Mouse (Mus musculus) kidney, adult 11 months (tissue): ENCODE measurements around the gene Ctrl.
"Not testable (repeated sequence)": the region's sequence is repeated elsewhere in the genome, so short reads cannot be mapped to it uniquely, and the experiment has no call there.

Source experiments
- DNase-seq: peaks from one replicate; pipeline ENCODE4 v3.0.0; 2022

Gene Ctrl

DNA sequence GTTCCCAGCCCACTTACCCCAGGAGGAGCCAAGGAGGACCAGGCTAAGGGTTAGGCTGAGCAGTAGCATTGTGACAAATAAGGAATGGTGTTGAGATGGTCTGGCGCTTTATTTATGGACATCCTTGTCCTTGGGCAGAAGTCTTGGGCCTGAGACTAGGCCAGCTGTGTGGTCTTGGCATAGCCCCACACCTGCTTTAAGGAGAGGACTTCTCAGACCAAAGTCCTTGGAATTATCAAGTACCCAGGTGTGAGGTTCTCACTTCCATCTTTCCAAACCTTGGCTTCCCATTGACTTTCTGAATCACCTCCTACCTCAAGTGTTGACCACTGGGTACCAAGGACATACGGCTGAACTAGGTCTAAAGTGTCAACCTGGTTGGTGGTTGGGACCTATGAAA is at the start of gene Ctrl:
Gene Ctrl (minus strand): TSS at position 101 of the 400 bp plus-strand sequence.
- no peak for DNase-seq

DNA sequence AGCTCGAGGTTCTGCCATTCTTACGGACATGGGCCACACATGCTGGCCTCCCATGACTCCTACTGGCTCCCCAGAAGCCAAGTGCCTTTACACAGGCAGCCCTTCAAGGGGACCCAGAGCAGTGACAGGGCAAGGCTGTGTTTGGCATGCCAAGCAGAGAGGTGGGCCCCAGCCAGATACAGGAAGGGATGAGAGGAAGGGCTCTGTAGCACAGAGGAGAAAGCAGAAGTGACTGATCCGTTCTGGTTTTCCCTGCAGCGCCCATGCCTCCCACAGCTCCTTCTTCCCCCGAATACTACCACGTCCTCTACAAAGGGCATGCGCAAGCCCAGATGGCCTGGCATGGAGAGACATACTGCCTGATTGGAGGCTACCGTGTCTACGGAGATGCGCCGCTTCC is 49.7 kb upstream of the Ctrl start:
- not testable (repeated sequence) for DNase-seq

DNA sequence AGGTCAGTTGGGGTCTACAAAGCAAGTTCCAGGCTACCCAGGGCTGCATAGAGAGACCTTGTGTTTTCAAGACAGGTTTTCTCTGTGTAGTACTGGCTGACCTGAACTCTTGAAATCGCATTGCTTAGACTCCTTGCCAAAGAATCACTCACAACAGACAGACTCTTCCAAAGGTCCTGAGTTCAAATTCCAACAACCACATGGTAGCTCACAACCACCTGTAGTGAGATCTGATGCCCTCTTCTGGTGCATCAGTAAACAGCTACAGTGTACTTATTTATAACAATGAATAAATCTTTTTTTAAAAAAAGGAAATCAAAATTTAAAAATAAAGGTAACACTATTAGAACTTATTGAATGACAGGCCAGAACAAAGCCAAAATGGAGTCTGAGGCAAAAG is 47.5 kb upstream of the Ctrl start:
- DNase-seq: no peak

DNA sequence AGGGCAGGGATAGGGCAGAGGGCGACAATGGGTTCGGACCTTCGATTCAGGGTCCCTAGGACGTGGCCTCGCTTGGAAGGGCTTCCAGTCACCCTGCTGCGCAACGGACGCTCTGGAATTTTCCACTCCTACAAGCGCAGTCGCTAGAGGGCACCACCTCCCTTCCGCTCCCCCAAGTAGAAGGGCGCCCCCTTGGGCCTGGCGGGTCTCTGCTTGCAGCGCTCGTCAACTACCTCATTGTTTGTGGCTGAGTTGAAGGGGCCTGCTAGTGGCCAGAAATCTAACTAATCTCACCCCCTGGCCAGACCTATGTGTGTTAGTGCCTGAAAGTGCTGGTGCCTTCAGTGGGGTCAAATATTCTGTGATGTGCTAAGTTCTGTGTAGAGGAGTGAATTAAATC is 45.7 kb upstream of the Ctrl start, which contains the start of gene Dpep3:
Gene Dpep3 (minus strand): TSS at position 105 of the 400 bp plus-strand sequence.
- DNase-seq: no peak

DNA sequence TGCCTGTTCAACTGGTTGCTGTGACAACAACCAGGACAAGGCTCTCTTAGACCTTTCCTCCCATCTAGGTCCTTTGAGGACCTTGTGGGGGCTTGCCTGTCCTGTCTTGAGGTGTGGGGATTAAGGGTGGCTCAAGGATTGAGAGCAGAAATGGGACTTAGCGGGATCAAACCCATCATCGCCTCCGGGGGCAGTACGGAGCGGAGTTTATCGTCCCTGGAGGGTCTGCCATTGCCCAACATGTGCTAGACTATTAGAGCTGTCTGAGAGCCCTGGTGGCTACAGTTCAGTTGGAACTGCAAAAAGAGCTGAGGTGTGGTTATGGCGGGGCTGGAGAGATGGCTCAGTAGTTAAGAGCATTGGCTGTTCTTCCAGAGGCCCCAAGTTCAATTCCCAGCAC is 41.7 kb upstream of the Ctrl start:
- DNase-seq: no peak

DNA sequence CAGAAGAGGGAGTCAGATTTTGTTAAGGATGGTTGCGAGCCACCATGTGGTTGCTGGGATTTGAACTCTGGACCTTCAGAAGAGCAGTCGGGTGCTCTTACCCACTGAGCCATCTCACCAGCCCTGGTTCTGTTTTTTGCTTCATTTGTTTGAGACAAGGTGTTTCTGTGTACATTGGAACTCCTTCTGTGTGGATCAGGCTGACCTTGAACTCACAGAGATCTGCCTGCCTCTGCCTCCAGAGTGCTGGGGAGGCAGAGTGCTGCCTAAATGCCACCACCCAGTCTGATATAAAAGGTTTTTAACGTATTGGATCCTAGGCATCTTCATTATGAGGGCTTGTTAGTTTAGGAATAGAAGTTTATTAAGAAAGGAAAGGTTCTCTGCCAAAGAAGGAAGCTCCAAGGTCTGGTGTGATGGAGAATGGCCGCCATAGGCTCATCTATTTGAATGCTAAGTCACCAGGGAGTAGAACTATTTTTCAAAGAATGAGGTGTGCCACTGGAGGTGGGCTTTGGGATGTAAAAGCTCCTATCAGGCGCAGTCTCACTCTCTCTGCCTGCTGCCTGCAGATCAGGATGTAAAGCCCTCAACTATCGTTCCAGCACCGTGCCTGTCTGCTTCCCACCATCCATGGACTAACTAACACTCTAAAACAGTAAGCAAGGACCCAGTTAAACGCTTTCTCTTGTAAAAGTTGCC is 37.5 kb upstream of the Ctrl start:
- DNase-seq: no peak

DNA sequence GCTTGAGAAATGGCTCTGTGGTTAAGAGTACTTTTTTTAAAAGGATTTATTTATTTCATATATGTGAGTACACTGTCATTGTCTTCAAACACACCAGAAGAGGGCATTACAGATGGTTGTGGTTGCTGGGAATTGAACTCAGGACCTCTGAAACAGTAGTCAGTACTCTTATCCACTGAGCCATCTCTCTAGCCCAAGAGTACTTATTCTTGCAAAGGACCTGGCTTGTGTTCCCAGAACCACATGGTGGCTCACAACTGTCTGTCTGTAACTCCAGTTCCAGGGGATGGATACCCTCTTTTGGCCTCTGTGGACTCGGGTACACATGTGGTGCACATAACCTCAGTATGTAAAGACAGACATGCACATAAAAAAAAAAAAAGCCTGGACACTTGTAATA is 35.7 kb upstream of the Ctrl start:
- no peak for DNase-seq

DNA sequence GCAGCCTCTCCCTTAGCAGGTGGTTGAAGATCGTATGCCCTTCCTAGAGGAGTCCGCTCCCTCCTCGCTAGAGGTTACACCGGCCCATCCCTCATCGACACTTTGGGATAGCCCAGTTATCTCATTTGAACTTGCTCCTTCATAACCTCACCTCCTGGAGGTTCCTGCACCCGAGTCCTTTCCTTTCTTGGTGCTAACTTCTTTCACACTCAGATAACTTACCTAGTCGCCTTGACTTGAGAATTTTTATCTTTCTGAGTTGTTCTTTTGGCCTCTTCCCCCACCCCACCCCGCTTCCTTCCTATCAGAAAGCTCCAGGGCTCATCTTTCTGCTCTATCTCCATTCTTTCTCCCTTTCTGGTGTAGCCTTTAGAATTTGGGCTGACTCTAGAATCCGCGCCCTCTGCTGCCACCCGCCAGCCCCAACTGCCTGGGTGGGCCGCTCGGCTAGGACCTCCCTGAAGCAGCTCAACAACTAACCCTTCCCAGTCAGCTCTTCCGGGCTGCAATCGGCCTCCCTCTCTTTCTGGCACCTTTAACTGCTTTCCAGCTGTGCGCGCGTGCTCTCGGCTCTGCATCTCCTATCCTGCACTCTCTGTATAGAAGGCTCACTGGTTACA is 33.1 kb upstream of the Ctrl start:
- no peak for DNase-seq

DNA sequence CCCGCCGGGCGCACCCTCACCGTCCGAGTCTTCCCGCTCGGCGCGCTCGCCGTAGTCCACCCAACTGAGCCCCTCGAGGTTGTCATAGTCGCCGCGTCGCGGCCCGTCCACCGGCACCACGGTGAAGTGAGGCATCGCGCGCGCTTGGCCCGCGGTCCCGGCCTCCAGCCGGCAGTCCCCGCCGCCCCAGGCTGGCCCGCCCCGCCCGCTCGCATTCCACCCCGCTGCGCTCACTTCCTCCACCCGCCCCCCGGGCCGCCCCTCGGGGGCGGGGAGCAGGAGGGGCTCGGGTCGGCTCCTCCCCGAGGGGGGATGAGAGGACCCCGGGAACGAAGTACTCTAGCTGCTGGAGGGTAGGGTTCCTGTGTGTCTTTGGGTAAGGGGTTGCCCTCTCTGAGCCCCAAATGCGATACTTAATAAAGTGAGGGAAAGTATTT is 32.3 kb upstream of the Ctrl start, which contains the start of gene Slc12a4:
Gene Slc12a4 (minus strand): TSS at position 193 of the 437 bp plus-strand sequence.
- DNase-seq: peak; percentile 71

DNA sequence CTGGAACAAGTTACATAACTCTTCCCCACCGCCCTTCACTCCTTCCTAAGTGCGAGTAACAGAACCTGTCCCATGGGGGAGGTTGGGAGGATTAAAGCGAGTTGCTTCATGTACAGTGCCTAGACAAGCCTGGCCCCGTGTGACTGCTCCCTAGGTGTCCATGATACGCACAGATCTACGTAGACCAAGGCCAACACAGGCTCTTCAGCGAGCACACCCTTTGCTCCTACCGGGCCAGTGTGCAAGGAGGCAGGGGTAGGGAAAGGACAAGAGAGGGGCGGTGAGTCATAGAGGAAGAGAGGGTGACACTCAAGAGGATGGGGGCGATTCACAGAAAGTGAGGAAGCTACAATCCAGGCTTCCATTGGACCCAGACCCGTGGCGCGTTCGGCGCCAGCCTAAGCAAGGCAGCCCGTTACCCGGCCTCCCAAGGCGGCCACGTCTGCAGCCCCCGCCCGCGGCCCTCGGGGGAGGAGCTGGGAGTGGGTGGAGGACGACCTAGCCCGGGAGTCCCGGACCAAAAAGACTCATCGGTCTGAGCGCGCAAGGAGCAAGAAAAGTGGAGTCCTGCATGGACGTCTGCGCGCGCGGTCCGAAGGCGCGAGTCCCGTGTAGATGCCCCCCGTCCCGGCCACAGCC is 31.7 kb upstream of the Ctrl start:
- peak; percentile 30 for DNase-seq

DNA sequence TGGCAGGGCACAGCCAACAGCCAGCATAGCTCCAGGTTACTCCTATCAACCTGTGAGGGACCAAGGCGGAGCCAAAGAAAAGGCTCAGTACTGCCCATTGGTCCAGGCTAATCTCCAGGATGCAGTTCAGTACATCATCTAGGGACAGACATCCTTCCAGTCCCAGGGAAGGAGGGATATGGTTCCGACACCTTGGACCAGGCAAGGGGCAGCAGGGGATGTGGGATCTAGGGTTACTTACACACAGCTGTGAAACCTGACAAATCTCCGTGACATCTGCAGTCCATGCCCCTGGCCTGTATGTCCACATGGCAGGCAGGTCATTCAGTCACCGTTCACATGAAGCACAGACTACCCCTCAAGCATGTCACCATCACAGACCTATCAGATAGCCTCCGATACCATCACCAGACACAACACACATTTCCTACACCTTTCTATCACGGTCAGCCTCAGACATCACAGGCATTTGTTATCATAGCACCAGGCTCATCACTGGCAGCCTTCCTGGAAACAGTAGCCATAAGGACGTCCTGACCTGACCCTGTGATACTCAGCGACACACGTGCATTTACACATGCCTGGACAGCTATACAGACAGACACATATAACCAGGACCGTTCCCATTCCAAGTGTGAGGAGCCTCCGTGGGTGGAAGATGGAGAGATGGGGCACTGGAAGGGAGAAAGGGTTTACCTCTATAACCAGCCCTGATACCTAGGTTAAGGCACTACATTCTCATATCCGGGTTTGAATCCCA is 31.0 kb upstream of the Ctrl start:
- DNase-seq: no peak

DNA sequence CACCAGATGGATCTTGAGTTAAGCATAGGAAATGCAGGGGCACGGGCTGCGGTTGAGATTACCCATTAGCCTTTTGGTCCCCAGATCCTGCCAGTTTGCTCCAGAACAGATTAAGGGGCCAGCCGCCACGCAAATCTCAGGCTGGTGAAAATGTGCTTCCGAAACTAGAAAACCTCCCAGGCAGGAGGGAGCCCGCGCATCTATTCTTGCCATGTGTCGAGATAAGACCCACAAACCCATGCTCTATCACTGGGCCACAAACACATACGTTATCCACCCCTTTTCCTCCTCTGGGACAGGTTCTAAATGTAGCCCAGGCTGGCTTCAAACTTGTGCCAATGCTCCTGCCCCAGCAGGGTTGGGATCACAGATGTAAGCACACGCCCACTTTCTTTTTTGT is 27.9 kb upstream of the Ctrl start:
- no peak for DNase-seq

DNA sequence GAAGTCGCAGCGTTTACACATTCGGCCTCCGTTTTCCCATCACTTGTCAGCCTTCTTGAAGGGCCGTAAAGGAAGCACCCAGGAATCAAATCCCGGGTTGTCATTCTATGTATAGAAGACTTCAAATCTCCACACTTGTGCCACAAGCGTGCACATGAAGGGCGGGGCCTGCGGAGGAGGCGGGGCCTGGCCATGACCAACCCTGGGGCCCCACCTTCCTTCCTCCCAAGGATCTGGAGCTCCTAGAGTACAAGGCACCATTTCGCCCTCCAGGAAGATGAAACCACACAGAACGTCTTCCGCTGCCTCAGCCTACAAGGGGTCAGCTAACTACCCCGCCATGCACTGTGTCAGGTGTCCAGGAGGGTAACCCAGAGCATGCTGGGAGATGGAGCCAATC is 27.4 kb upstream of the Ctrl start:
- DNase-seq: no peak

DNA sequence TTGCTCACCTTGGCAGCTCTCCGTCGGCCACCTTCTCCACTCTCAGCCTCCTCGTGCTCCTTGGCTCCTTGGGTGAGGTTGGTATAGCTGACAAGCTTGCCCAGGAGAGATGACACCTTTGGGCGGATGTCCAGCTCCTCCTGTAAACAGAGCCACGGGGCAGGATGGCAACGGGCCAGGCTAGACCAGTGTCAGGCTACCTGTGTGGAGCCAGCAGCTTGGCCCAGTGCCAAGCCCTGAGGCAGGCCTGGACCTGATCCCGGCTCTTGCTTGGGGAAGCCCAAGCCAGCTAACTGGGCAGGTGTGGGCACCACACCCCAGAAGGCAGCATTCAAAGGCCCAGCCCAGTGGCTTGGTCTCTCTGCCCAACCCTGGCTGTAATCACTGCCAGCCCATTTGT is 25.7 kb upstream of the Ctrl start:
- peak; percentile 89 for DNase-seq

DNA sequence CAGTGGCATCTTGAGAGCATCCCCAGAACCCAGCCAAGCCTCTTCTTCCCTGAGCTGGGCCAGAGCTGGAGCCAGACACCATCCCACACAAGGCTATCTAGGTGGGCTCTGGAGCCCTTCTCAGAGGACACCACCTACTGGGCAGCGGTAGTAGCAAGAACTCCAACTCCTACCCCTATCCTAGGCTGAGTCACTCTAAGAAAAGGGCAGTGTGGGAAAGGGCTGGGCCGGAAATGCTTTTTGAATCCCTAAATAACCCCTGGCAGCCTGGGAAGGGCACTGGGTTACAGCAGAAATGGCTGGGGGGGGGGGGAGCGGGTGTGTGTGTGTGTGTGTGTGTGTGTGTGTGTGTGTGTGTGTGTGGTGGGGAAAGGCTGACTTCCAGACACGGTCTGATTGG is 24.2 kb upstream of the Ctrl start:
- DNase-seq: peak; percentile 70

DNA sequence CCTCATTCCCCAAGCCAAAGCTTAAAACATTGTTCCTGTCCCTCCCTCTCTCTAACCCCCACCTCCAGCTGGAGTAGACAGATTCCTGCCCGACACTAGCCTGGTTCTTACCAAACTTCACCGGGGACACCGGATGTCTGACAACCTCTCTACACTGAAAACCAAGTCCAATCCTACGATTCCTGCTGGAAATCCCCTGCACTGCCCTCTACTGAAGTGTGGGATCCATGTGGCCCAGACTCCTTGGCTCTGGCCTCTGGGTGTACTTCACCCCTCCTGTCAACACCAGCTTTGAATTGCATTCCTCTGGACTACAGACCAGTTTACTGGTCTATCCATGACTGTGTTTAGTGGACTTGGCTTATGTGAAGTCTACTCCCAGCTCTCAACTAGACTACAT is 22.9 kb upstream of the Ctrl start:
- no peak for DNase-seq

DNA sequence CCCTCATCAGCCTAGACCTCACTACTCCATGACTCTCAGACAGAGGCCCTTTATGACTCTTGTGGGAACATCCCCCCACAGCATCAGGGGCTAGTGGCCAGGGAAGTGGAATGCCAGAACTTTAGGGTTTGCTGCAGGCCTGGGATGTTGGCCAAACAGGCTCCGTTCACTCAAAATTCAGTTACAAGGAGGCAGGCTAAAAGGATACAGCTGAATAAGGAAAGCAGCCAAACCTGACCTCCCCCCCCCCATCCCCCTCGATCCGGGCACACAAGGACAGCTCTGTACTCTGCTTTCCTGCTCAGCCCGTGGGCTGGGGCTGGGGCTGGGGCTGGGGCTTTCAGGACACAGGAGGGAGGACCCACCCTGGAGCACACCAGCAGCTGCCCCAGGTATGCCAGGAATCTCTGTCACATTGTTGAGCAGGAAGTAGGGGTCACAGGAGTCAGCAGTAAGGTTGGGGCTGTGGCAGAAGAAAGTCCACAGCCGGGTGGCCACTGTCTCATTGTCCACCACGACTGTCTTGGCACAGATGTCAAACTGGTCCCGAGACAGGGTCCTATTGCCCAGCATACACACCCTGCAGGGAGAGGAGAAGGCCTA is 17.5 kb upstream of the Ctrl start:
- DNase-seq: peak; percentile 38

DNA sequence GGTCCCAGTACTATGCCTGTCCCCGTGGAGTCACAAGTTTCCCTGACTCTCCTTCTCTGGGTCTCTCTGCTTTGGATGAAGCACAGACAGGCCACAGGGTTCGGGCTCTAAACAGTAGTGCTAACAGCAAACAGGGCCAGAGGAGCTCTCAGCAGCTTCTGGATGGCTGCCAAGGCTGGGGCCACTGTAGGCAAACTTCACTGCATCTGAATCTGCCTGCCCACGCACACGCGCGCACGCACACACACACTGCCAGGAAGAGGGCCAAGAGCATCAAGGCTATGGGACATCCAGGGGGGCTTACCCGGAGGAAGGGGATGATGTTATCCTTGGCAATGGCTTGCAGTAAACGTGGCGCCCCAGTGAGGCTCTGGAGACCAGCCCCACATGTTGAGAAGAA is 15.7 kb upstream of the Ctrl start:
- DNase-seq: no peak

DNA sequence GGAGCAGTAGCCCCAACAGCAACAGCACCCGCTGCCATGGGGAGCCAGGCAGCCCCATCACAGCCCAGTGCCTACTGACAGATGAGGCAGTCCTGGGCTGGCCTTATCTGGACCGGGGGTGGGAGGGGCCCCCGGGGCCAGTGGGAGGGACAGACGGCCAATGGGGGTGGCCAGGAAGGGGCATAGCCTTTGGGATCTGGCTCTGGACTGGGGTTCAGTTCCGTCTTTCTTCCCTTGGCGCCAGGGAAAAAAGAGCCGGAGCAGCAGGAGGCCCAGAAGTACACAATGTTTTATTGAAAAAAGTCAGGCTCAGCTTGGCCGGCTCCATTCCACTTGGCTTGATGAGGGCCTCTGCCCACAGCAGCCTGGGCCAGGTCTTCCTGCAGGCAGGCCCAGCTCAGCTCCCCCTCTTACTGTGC is 9.7 kb upstream of the Ctrl start, which contains the start of gene Lcat:
Gene Lcat (minus strand): TSS at position 62 of the 419 bp plus-strand sequence.
- no peak for DNase-seq

DNA sequence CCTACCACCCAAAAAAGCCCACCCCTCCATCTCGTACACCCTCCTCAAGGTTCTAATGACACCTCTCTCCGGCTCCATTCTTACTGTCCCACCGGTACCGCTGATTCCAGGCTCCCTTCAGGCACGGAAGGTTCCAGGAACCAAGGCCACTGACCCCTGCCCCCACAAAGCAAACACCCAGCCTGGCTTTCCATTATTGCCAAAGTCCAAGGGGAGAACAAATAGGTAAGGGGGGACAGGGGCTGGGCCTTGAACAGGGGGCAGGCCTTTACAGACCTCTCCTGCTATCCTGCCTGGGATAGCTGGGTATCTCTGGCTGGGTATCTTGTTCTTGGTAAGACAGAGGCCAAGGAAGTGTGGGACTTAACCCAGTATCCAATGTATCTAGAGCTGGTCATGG is 8.9 kb upstream of the Ctrl start:
- no peak for DNase-seq

DNA sequence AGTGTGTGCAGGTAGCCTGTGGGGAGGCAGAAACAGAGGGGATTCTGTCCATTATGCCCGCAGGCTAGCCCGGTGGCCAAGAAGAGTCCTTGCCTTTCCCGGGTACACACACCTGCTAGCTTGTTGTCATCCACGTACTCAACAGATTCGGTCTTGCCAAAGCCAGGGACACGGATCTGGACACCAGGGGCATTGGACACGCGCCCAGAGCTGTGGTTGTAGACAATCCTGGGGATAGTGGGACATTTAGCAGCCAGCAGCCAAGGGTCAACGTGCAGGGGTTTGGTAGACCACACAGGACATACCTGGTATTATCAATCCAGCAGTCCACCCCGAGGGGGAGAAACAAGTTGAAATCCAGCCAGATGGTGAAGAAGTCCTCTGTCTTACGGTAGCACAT is 8.4 kb upstream of the Ctrl start:
- no peak for DNase-seq

DNA sequence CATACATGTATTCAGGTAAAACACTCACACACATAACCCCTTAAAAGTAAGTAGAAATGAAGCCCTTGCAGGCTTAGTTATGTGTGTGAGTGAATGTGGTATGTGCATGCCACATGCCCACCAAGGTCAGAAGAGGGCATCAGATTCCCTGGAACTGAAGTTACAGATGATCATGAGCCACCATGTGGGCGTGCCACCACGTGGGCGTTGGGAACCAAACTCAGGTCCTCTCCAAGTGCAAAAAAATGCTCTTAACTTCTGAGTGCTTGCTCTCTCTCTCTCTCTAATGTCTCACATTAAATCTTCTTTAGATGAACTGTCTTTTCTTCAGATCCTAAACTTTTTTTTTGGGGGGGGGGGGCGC is 4.6 kb upstream of the Ctrl start, which contains the start of gene Psmb10:
Gene Psmb10 (minus strand): TSS at position 139 of the 364 bp plus-strand sequence.
- peak; percentile 37 for DNase-seq
